Mouse (Mus musculus) kidney, postnatal 0 days (tissue): ENCODE data around the gene Mptx2. TPM values are rescaled to one million over a fixed set of nuclear protein-coding genes. Genes with fewer than 3 reads are reported as not detected.

Experiments
- ATAC-seq: fragments of 200-750 bp; cut with Nextera tagmentation; replicated peaks from 2 replicates; pipeline ENCODE4 v1.8.0; 2017; ENCODE audit warnings: low read depth, moderate number of reproducible peaks, moderate TSS enrichment, moderate library complexity; ENCODE audit not compliant: low FRiP score
- DNase-seq: peaks from one replicate; pipeline ENCODE4 v3.0.0-alpha.2; 2016; ENCODE audit warnings: low spot score
- H3K27ac ChIP-seq: fragments of 300-500 bp; sonication (generic); 2 replicates; pipeline ENCODE4 v1.5.1; 2014; ENCODE audit warnings: mild to moderate bottlenecking
- H3K27me3 ChIP-seq: fragments of 300-500 bp; sonication (generic); 2 replicates; pipeline ENCODE4 v1.6.1; 2014; ENCODE audit warnings: low read length, mixed read lengths; ENCODE audit not compliant: insufficient read depth
- H3K36me3 ChIP-seq: fragments of 300-500 bp; sonication (generic); 2 replicates; pipeline ENCODE4 v1.6.1; 2014; ENCODE audit warnings: low read length, mixed read lengths; ENCODE audit not compliant: insufficient read depth
- H3K4me1 ChIP-seq: fragments of 300-500 bp; sonication (generic); replicated peaks from 2 replicates; pipeline ENCODE4 v1.6.1; 2014; ENCODE audit warnings: antibody characterized with exemption, low read length, mixed read lengths; ENCODE audit not compliant: insufficient read depth
- H3K4me2 ChIP-seq: fragments of 300-500 bp; sonication (generic); 2 replicates; pipeline ENCODE4 v1.6.1; 2014; ENCODE audit warnings: mild to moderate bottlenecking, low read length, moderate library complexity, mixed read lengths
- H3K4me3 ChIP-seq: fragments of 300-500 bp; sonication (generic); replicated peaks from 2 replicates; pipeline ENCODE4 v1.5.1; 2014; ENCODE audit warnings: low read depth, low read length
- H3K9ac ChIP-seq: fragments of 300-500 bp; sonication (generic); 2 replicates; pipeline ENCODE4 v1.6.1; 2014; ENCODE audit warnings: low read depth, low read length
- H3K9me3 ChIP-seq: fragments of 300-500 bp; sonication (generic); replicated peaks from 2 replicates; pipeline ENCODE4 v1.6.1; 2016; ENCODE audit warnings: low read length, inconsistent platforms, mixed read lengths
- CTCF ChIP-seq: IDR thresholded peaks from 2 replicates; pipeline ENCODE4 v1.5.1; 2016; ENCODE audit warnings: antibody characterized with exemption, low read depth, mild to moderate bottlenecking, moderate library complexity
- WGBS: fragments of 180-500 bp; shearing (Covaris S2); extraction: QIAGEN DNeasy Blood & Tissue Kit; methylation state at CpG from one replicate; pipeline ENCODE4 v1.1.7; 2014; 5-methylcytosine and 5-hydroxymethylcytosine counted together
- polyA plus RNA-seq: library from polyadenylated mRNA; unstranded; fragments of >200 nt; fragmentation: Nextera tagmentation; extraction: Ambion mirVana; gene quantifications from 2 replicates; pipeline ENCODE4 v1.2.1, GENCODE M21; 2015

The Mptx2 gene
- polyA plus RNA-seq, 1 experiment from 2014 or later: not detected

GRCm38 (mm10) chr1:173227081-173227480 lies 50.5 kb downstream of the Mptx2 start, which contains the start of gene Fcer1a:
Gene Fcer1a (minus strand): TSS chr1:173227214.
- Histone ChIP-seq H3K4me1 (no peaks in the 10 kb centered on the region), H3K9ac (no peak within 1 kb of the TSS), H3K36me3 (no peaks in the 10 kb centered on the region), H3K27me3 (no peaks in the 10 kb centered on the region), H3K9me3 (no peaks in the 10 kb centered on the region), H3K4me3 (no peak within 1 kb of the TSS), H3K27ac (no peak within 1 kb of the TSS), H3K4me2 (no peak within 1 kb of the TSS)
- no peak for ATAC-seq
- no peak for DNase-seq
- WGBS: 81% methylated on average over 2 of the region's 2 CpGs
- no peak for TF ChIP-seq CTCF

Other genes starting within 250 kb of the Mptx2 start
- not detected in 2 replicates for gene Olfr1408, start 140.4 kb downstream of the Mptx2 start, polyA plus RNA-seq
- not detected in 2 replicates for gene Olfr1406, start 87.1 kb downstream of the Mptx2 start, polyA plus RNA-seq
- gene Olfr218, start 80.0 kb downstream of the Mptx2 start, polyA plus RNA-seq: not detected in 2 replicates
- not detected in 2 replicates for gene Olfr1404, start 65.4 kb downstream of the Mptx2 start, polyA plus RNA-seq
- gene Fcer1a, start 50.6 kb downstream of the Mptx2 start, polyA plus RNA-seq: not detected in 2 replicates
- gene Olfr418, start 11.8 kb downstream of the Mptx2 start, polyA plus RNA-seq: not detected in 2 replicates
- 0.13 and 0.15 TPM in 2 replicates for gene Ackr1, start 56.0 kb upstream of the Mptx2 start, polyA plus RNA-seq
- gene Aim2, start 73.1 kb upstream of the Mptx2 start, polyA plus RNA-seq: 2.9 and 3.5 TPM in 2 replicates
- 0.28 and 0.41 TPM in 2 replicates for gene Cadm3, start 89.9 kb upstream of the Mptx2 start, polyA plus RNA-seq
- gene Ifi206, start 213.3 kb upstream of the Mptx2 start, polyA plus RNA-seq: 0.31 and 0.64 TPM in 2 replicates